21 mouse cellular contexts compared by ENCODE assay signal in genomic region chr10:117126719-117127118, GRCm38 (mm10). TPM values are rescaled to one million over a fixed set of nuclear protein-coding genes. Genes with fewer than 3 reads are reported as not detected.
DNase-seq lines count a peak whose midpoint lies in the region; ATAC-seq and TF ChIP-seq lines count a peak whose summit lies in the region.
"Had no signal": no experiment of that assay in that cellular context is flagged by ENCODE, and none has a peak within 500 bp of the region (broad histone marks: within the 10 kb centered on the region; RNA-seq: fewer than 3 reads in every experiment).

No protein-coding gene starts in this region.

- ATAC-seq in heart, embryonic 12.5 days (ENCODE audit: insufficient number of reproducible peaks, low FRiP score) = peak; percentile 53; the same call in 1 of the 2 replicates
- ATAC-seq in liver, postnatal 0 days = no peak
- ATAC-seq in liver, embryonic 12.5 days = no peak
- ATAC-seq: midbrain, embryonic 15.5 days had no signal

- TF ChIP-seq CTCF in liver, adult 2 months (IDR thresholded peaks at IDR 0.05; ENCODE audit: low read depth, low read length) = no peak
- TF ChIP-seq CTCF in liver, postnatal 0 days (IDR thresholded peaks at IDR 0.05; ENCODE audit: low read depth) = no peak

- H3K27ac ChIP-seq in heart, embryonic 12.5 days (ENCODE audit: poor library complexity, severe bottlenecking) = peak overlapping the region; percentile 86
- H3K27ac ChIP-seq in liver, adult 2 months (replicated peaks; ENCODE audit: insufficient read depth, low read depth, low read length) = no peak overlapping the region
- no peak overlapping the region for H3K27ac ChIP-seq in liver, postnatal 0 days (ENCODE audit: low read depth)
- peak overlapping the region; percentile 33; the same call in 1 of the 2 replicates for H3K27ac ChIP-seq in liver, embryonic 12.5 days
- H3K27ac ChIP-seq: embryonic facial prominence, embryonic 10.5 days; left cerebral cortex, adult 2 months; liver, embryonic 14.5 days; midbrain, embryonic 15.5 days; neural tube, embryonic 15.5 days had no signal

- 91% methylated on average over 1 of the region's 1 CpGs for WGBS in heart, embryonic 12.5 days
- WGBS in liver, adult 2 months = 60% methylated on average over 1 of the region's 1 CpGs
- WGBS in liver, postnatal 0 days (ENCODE audit: insufficient replicate concordance) = 91% methylated on average over 1 of the region's 1 CpGs
- 100% methylated on average over 1 of the region's 1 CpGs for WGBS in liver, embryonic 12.5 days (ENCODE audit: insufficient replicate concordance)

- H3K79me2 ChIP-seq in liver, adult 2 months (ENCODE audit: control insufficient read depth, insufficient read depth, low read length) = peaks cover 37% of the 10 kb centered on the region

- no peak overlapping the region for H3K4me2 ChIP-seq in heart, embryonic 12.5 days
- no peak overlapping the region for H3K4me2 ChIP-seq in liver, postnatal 0 days (ENCODE audit: low read depth, low read length)
- no peak overlapping the region for H3K4me2 ChIP-seq in liver, embryonic 12.5 days
- H3K4me2 ChIP-seq: midbrain, embryonic 15.5 days; neural tube, embryonic 15.5 days had no signal

- no peak overlapping the region for H3K9ac ChIP-seq in heart, embryonic 12.5 days
- H3K9ac ChIP-seq in liver, adult 2 months (ENCODE audit: low read depth, low read length) = no peak overlapping the region
- H3K9ac ChIP-seq in liver, postnatal 0 days (replicated peaks) = no peak overlapping the region
- H3K9ac ChIP-seq in liver, embryonic 12.5 days = no peak overlapping the region
- H3K9ac ChIP-seq: liver, embryonic 14.5 days; midbrain, embryonic 15.5 days; neural tube, embryonic 15.5 days had no signal

- H3K36me3 ChIP-seq in heart, embryonic 12.5 days = peaks cover 7% of the 10 kb centered on the region; the same call in 1 of the 2 replicates
- H3K36me3 ChIP-seq in liver, adult 2 months (ENCODE audit: control insufficient read depth, insufficient read depth, low read length) = no peaks in the 10 kb centered on the region
- H3K36me3 ChIP-seq in liver, postnatal 0 days (replicated peaks; ENCODE audit: insufficient read depth, low read length) = peaks cover 2% of the 10 kb centered on the region
- peaks cover 29% of the 10 kb centered on the region for H3K36me3 ChIP-seq in liver, embryonic 12.5 days
- H3K36me3 ChIP-seq: midbrain, embryonic 15.5 days; neural tube, embryonic 15.5 days had no signal

- no peak overlapping the region for H3K4me3 ChIP-seq in heart, embryonic 12.5 days
- no peak overlapping the region for H3K4me3 ChIP-seq in liver, adult 2 months (ENCODE audit: insufficient read depth, low read depth, low read length)
- no peak overlapping the region for H3K4me3 ChIP-seq in liver, postnatal 0 days (ENCODE audit: low read depth, low read length)
- no peak overlapping the region for H3K4me3 ChIP-seq in liver, embryonic 12.5 days
- H3K4me3 ChIP-seq: embryonic facial prominence, embryonic 10.5 days; left cerebral cortex, adult 2 months; midbrain, embryonic 15.5 days; neural tube, embryonic 15.5 days had no signal

- peaks cover 33% of the 10 kb centered on the region for H3K4me1 ChIP-seq in heart, embryonic 12.5 days (replicated peaks)
- peaks cover 27% of the 10 kb centered on the region for H3K4me1 ChIP-seq in liver, adult 2 months (ENCODE audit: control insufficient read depth, insufficient read depth, low read length)
- H3K4me1 ChIP-seq in liver, postnatal 0 days (ENCODE audit: insufficient read depth) = peaks cover 19% of the 10 kb centered on the region
- peaks cover 68% of the 10 kb centered on the region for H3K4me1 ChIP-seq in liver, embryonic 12.5 days
- H3K4me1 ChIP-seq: midbrain, embryonic 15.5 days had no signal

- TF ChIP-seq EP300 in liver, postnatal 0 days (IDR thresholded peaks at IDR 0.05; ENCODE audit: low read depth) = no peak

- TF ChIP-seq POLR2A in liver, adult 2 months (IDR thresholded peaks at IDR 0.05; ENCODE audit: extremely low read depth, insufficient read depth, low read length) = no peak

- H3K9me3 ChIP-seq in heart, embryonic 12.5 days (replicated peaks) = no peaks in the 10 kb centered on the region
- no peaks in the 10 kb centered on the region for H3K9me3 ChIP-seq in liver, postnatal 0 days (ENCODE audit: low read length)
- H3K9me3 ChIP-seq in liver, embryonic 12.5 days (replicated peaks) = no peaks in the 10 kb centered on the region
- H3K9me3 ChIP-seq: embryonic facial prominence, embryonic 10.5 days; megakaryocyte, embryonic 14.5 days; midbrain, embryonic 15.5 days; neural tube, embryonic 15.5 days had no signal

- DNase-seq in adrenal gland, adult (ENCODE audit: inconsistent age in 2 of 2, low spot score in 1 of 2) = peak; percentile 41 to 72
- no peak for DNase-seq in adrenal gland, adult 18-20 months (ENCODE audit: low spot score in 2 of 2)
- DNase-seq in heart, postnatal 25 days (ENCODE audit: low spot score) = no peak
- DNase-seq in liver, adult 2 months (ENCODE audit: extremely low read depth, low read depth, low spot score) = peak; percentile 61
- DNase-seq in liver, postnatal 0 days = no peak
- DNase-seq in cerebellum, adult 9-10 months = no peak
- DNase-seq: cerebellum, adult 2 months; gastrocnemius, postnatal 10 days; kidney, adult 9 months; kidney, postnatal 4 days; layer of hippocampus, adult 9-11 months; left cerebral cortex, postnatal 4 days; thymus, postnatal 14 days had no signal

- no peaks in the 10 kb centered on the region for H3K27me3 ChIP-seq in heart, embryonic 12.5 days (replicated peaks)
- H3K27me3 ChIP-seq in liver, adult 2 months (ENCODE audit: control insufficient read depth, insufficient read depth, low read length) = no peaks in the 10 kb centered on the region
- H3K27me3 ChIP-seq in liver, postnatal 0 days (ENCODE audit: insufficient read depth, low read length) = no peaks in the 10 kb centered on the region
- no peaks in the 10 kb centered on the region for H3K27me3 ChIP-seq in liver, embryonic 12.5 days (replicated peaks)
- H3K27me3 ChIP-seq: megakaryocyte, embryonic 14.5 days; midbrain, embryonic 15.5 days; neural tube, embryonic 15.5 days had no signal

- intact Hi-C loops in heart, postnatal 25 days (cut with DNase I) = no loop called here

RNA-seq across cellular contexts. Expression of gene Frs2, which starts 21.6 kb away (rescaled TPM):
- 10 to 100 TPM; 20.5 to 25.4 TPM for total RNA-seq in adrenal gland, adult 18-20 months (2021)
- polyA plus RNA-seq in heart, embryonic 12.5 days (2016; fragmentation: Nextera tagmentation; extraction: Ambion mirVana) = 23.4 and 25.0 TPM in 2 replicates
- 10 to 100 TPM; 16.3 to 17.1 TPM for total RNA-seq in heart, postnatal 25 days (2021)
- 11.1 and 15.2 TPM in 2 replicates for total RNA-seq in liver, adult 2 months (2014; rRNA removed)
- 6.0 and 7.4 TPM in 2 replicates for polyA plus RNA-seq in liver, adult 2 months (2012; rRNA removed)
- 7.7 and 8.0 TPM in 2 replicates for polyA plus RNA-seq in liver, postnatal 0 days (2015; fragmentation: Nextera tagmentation; extraction: Ambion mirVana)
- polyA plus RNA-seq in liver, embryonic 12.5 days (2016; fragmentation: Nextera tagmentation; extraction: Ambion mirVana) = 11.3 and 13.3 TPM in 2 replicates

Comparison
In these comparisons a context has a peak if more than half of its experiments do, and no peak if none do; other contexts are left out.
1. DNase-seq: peak in adrenal gland, adult (2 of 2) and liver, adult 2 months (single experiment); none in adrenal gland, adult 18-20 months (0 of 2), heart, postnatal 25 days (single experiment), liver, postnatal 0 days (single experiment) and cerebellum, adult 9-10 months (single experiment).
2. H3K27ac ChIP-seq: peak in heart, embryonic 12.5 days (single experiment) and liver, embryonic 12.5 days (single experiment); none in liver, adult 2 months (single experiment) and liver, postnatal 0 days (single experiment).